Mouse (Mus musculus) midbrain, embryonic 16.5 days (tissue): ENCODE measurements around the gene Gskip. TPM values are rescaled to one million over a fixed set of nuclear protein-coding genes. Genes with fewer than 3 reads are reported as not detected.

Experiments used
- polyA plus RNA-seq: library from polyadenylated mRNA; unstranded; fragments of >200 nt; fragmentation: Nextera tagmentation; extraction: Ambion mirVana; gene quantifications from 2 replicates; pipeline ENCODE4 v1.2.1, GENCODE M21; 2015

Gene Gskip
- polyA plus RNA-seq, 1 experiment from 2014 or later, result 29.9 TPM

Other genes with a start within 250 kb of the Gskip start
- gene D430019H16Rik, start 231.0 kb upstream of the Gskip start, polyA plus RNA-seq, result 16.3 and 16.7 TPM in 2 replicates
- 1.6 and 2.4 TPM in 2 replicates for gene Bdkrb2, start 121.6 kb upstream of the Gskip start, polyA plus RNA-seq
- gene Bdkrb1, start 81.7 kb upstream of the Gskip start, polyA plus RNA-seq, result 0.14 TPM in 1 of 2 replicates, not detected in the other
- gene Atg2b, start 382 bp downstream of the Gskip start, polyA plus RNA-seq, result 14.0 and 15.6 TPM in 2 replicates
- 2.1 and 2.3 TPM in 2 replicates for gene Ak7, start 21.1 kb downstream of the Gskip start, polyA plus RNA-seq
- gene Papola, start 99.9 kb downstream of the Gskip start, polyA plus RNA-seq, result 150 and 170 TPM in 2 replicates